Mouse (Mus musculus) monocyte, adult 5-6 weeks (primary cell): ENCODE results near the gene Myo1e. TPM values are rescaled to one million over a fixed set of nuclear protein-coding genes. Genes with fewer than 3 reads are reported as not detected.

Experiments used
- ATAC-seq: fragments of 153-309, 156-312 bp; replicated peaks from 2 replicates; pipeline ENCODE4 v1.8.0; 2017; ENCODE audit warnings: mild to moderate bottlenecking; ENCODE audit not compliant: low TSS enrichment, insufficient number of reproducible peaks, severe bottlenecking, poor library complexity, low FRiP score
- total RNA-seq: library from RNA; stranded (forward); fragments of 200-1000, 200-491, 200-594 nt; gene quantifications from 3 replicates; pipeline ENCODE4 v1.2.3, GENCODE M21; 2017

Myo1e gene
- total RNA-seq, 1 experiment from 2014 or later = 17.7 TPM

GRCm38 (mm10) chr9:70449072-70449471 lies 241.9 kb downstream of the Myo1e start:
- no peak for ATAC-seq

Other genes starting within 250 kb of the Myo1e start
- gene Bnip2, start 217.9 kb upstream of the Myo1e start, total RNA-seq = 212 to 270 TPM (median 222 TPM) in 3 replicates
- gene Gtf2a2, start 194.8 kb upstream of the Myo1e start, total RNA-seq = 148 to 191 TPM (median 156 TPM) in 3 replicates
- not detected in 3 replicates for gene Gcnt3, start 169.3 kb upstream of the Myo1e start, total RNA-seq
- gene Fam81a, start 64.8 kb upstream of the Myo1e start, total RNA-seq = 0.64 to 1.7 TPM (median 0.76 TPM) in 3 replicates
- gene Ccnb2, start 214.2 kb downstream of the Myo1e start, total RNA-seq = 0.38 to 1.5 TPM (median 0.96 TPM) in 3 replicates